Mouse (Mus musculus) embryonic fibroblast, embryonic 13.5 days (primary cell): Measurements from ENCODE around the gene Cacnb4.

ENCODE experiments used
- CTCF ChIP-seq: IDR thresholded peaks from 2 replicates; pipeline ENCODE4 v1.5.1; 2011; ENCODE audit warnings: mild to moderate bottlenecking, control low read depth, low read length, moderate library complexity, borderline replicate concordance; ENCODE audit not compliant: insufficient read depth
- POLR2A ChIP-seq: IDR thresholded peaks from 2 replicates; pipeline ENCODE4 v1.6.1; 2011; ENCODE audit warnings: low read depth, mild to moderate bottlenecking, control low read depth, low read length, moderate library complexity

GRCm38 (mm10) chr2:52544527-52544926, 132.1 kb downstream of the Cacnb4 start:
- no peak for TF ChIP-seq CTCF
- TF ChIP-seq POLR2A = no peak
